Mouse (Mus musculus) intestine, postnatal 0 days (tissue): ENCODE results near the gene Gcsh. TPM values are rescaled to one million over a fixed set of nuclear protein-coding genes. Genes with fewer than 3 reads are reported as not detected.

Source experiments
- ATAC-seq: fragments of 200-750 bp; cut with Nextera tagmentation; 2 replicates; pipeline ENCODE4 v1.8.0; 2017; ENCODE audit warnings: mild to moderate bottlenecking, moderate TSS enrichment, moderate library complexity
- H3K27ac ChIP-seq: fragments of 300-500 bp; sonication (generic); 2 replicates; pipeline ENCODE4 v1.5.1; 2014; ENCODE audit warnings: mild to moderate bottlenecking, low read depth, low read length, moderate library complexity
- H3K27me3 ChIP-seq: fragments of 300-500 bp; sonication (generic); replicated peaks from 2 replicates; pipeline ENCODE4 v1.6.1; 2014; ENCODE audit warnings: low read length, mixed read lengths; ENCODE audit not compliant: control insufficient read depth, insufficient read depth
- H3K36me3 ChIP-seq: fragments of 300-500 bp; sonication (generic); 2 replicates; pipeline ENCODE4 v1.6.1; 2014; ENCODE audit warnings: mild to moderate bottlenecking, moderate library complexity; ENCODE audit not compliant: control insufficient read depth, insufficient read depth
- H3K4me1 ChIP-seq: fragments of 300-500 bp; sonication (generic); replicated peaks from 2 replicates; pipeline ENCODE4 v1.6.1; 2014; ENCODE audit warnings: antibody characterized with exemption, low read length, mixed read lengths; ENCODE audit not compliant: control insufficient read depth, insufficient read depth
- H3K4me2 ChIP-seq: fragments of 300-500 bp; sonication (generic); replicated peaks from 2 replicates; pipeline ENCODE4 v1.6.1; 2014; ENCODE audit warnings: low read depth, mild to moderate bottlenecking, moderate library complexity
- H3K4me3 ChIP-seq: fragments of 300-500 bp; sonication (generic); 2 replicates; pipeline ENCODE4 v1.5.1; 2014; ENCODE audit warnings: low read depth, low read length
- H3K9ac ChIP-seq: fragments of 300-500 bp; sonication (generic); 2 replicates; pipeline ENCODE4 v1.6.1; 2014; ENCODE audit warnings: mild to moderate bottlenecking, low read depth, low read length
- H3K9me3 ChIP-seq: fragments of 300-500 bp; sonication (generic); 2 replicates; pipeline ENCODE4 v1.6.1; 2016; ENCODE audit warnings: mixed run types; ENCODE audit not compliant: control insufficient read depth
- CTCF ChIP-seq: sonication (generic); IDR thresholded peaks from 2 replicates; pipeline ENCODE4 v1.5.1; 2016; ENCODE audit warnings: low read depth, mild to moderate bottlenecking, control low read depth, antibody characterized with exemption, moderate library complexity
- whole genome bisulfite sequencing: fragments of 180-500 bp; shearing (Covaris S2); extraction: QIAGEN DNeasy Blood & Tissue Kit; methylation state at CpG from one replicate; pipeline ENCODE4 v1.1.7; 2014; 5-methylcytosine and 5-hydroxymethylcytosine counted together
- polyA plus RNA-seq: library from polyadenylated mRNA; unstranded; fragments of >200 nt; fragmentation: Nextera tagmentation; extraction: Ambion mirVana; gene quantifications from 2 replicates; pipeline ENCODE4 v1.2.1, GENCODE M21; 2015

Gcsh gene
- 91.8 and 93.7 TPM in 2 replicates for polyA plus RNA-seq

- 0 out of 2 replicates have a peak, but pooled peaks have one; percentile 8 for TF ChIP-seq CTCF
- Histone ChIP-seq H3K4me3 (peak within 1 kb of the TSS; percentile 63), H3K27me3 (no peaks in the 10 kb centered on the region; the same call in 1 of the 2 replicates), H3K4me1 (no peaks in the 10 kb centered on the region), H3K9me3 (no peaks in the 10 kb centered on the region), H3K36me3 (peaks cover 5% of the 10 kb centered on the region), H3K9ac (peak within 1 kb of the TSS; percentile 54), H3K4me2 (peak within 1 kb of the TSS; percentile 80), H3K27ac (peak within 1 kb of the TSS; percentile 87)
- under 1% methylated on average over 55 of the region's 56 CpGs for WGBS
- peak; percentile 99 for ATAC-seq
Measured at GRCm38 (mm10) chr8:116993095-116993867, at the start of gene Gcsh. TSS of gene Gcsh (minus strand) at chr8:116993537.

- WGBS, result 67% methylated on average over 7 of the region's 7 CpGs
- H3K36me3 ChIP-seq, result no peaks in the 10 kb centered on the region
- H3K27me3 ChIP-seq, result no peaks in the 10 kb centered on the region
- no peak overlapping the region for H3K27ac ChIP-seq
- H3K9me3 ChIP-seq, result no peaks in the 10 kb centered on the region
- no peak for TF ChIP-seq CTCF
- H3K4me3 ChIP-seq, result no peak overlapping the region
- H3K4me2 ChIP-seq, result no peak overlapping the region
- ATAC-seq, result no peak
- H3K9ac ChIP-seq, result no peak overlapping the region
- no peaks in the 10 kb centered on the region for H3K4me1 ChIP-seq
Measured at GRCm38 (mm10) chr8:117039843-117040242, 46.5 kb upstream of the Gcsh start.

DNA sequence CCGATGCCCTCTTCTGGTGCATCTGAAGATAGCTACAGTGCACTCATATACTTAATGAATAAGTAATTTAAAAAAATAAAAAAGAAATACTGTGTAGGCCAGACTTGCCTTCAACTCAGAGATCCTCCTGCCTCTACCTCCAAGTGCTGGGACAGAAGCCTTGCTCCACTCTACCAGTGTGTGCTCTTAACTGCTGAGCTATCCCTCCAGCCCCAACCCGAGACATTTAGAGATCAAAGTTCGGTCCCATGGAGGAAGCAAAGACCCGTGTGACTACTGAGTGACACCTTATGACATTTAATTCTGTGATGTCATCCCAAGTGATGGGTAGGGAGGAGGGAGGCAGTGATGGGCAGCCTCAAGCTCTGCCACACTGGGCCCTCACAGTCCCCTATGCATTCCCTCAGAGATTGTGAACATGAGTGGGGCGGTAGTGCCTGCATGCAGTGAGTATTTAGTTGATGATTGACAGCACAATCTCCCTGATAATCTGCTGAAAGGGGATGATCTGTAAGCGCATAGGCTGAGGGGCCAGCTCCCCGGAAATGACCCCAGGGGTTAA is 44.1 kb upstream of the Gcsh start:
- no peaks in the 10 kb centered on the region for H3K27me3 ChIP-seq
- WGBS, result 59% methylated on average over 7 of the region's 7 CpGs
- no peaks in the 10 kb centered on the region for H3K36me3 ChIP-seq
- no peak overlapping the region for H3K9ac ChIP-seq
- no peak for TF ChIP-seq CTCF
- H3K27ac ChIP-seq, result no peak overlapping the region
- H3K4me3 ChIP-seq, result no peak overlapping the region
- 0 out of 2 replicates have a peak, but pooled peaks have one; percentile 31 for ATAC-seq
- no peaks in the 10 kb centered on the region for H3K9me3 ChIP-seq
- H3K4me1 ChIP-seq, result no peaks in the 10 kb centered on the region
- no peak overlapping the region for H3K4me2 ChIP-seq

DNA sequence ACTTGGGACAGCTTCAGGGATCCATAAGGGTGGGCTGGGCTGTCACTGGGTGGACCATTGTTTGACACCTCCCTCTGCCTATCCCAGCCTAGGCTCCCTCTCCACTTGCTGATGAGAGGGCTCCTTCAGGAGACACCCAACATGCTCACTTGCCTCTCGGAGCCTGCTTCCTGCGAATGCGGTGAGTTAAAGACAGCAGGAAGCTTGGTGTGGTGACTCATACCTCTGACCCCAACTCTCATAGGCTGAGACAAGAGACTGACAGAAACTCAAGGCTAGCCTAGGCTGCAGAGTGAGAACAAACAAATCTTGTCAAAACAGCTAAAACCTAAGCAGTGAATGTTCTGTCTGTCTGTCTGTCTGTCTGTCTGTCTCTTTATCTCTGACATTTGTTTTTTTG is 40.1 kb upstream of the Gcsh start:
- H3K9ac ChIP-seq, result no peak overlapping the region
- no peaks in the 10 kb centered on the region for H3K27me3 ChIP-seq
- no peaks in the 10 kb centered on the region for H3K36me3 ChIP-seq
- no peaks in the 10 kb centered on the region for H3K4me1 ChIP-seq
- TF ChIP-seq CTCF, result no peak
- no peaks in the 10 kb centered on the region for H3K9me3 ChIP-seq
- no peak overlapping the region for H3K4me3 ChIP-seq
- no peak overlapping the region for H3K4me2 ChIP-seq
- 73% methylated on average over 3 of the region's 3 CpGs for WGBS
- no peak for ATAC-seq
- H3K27ac ChIP-seq, result no peak overlapping the region

DNA sequence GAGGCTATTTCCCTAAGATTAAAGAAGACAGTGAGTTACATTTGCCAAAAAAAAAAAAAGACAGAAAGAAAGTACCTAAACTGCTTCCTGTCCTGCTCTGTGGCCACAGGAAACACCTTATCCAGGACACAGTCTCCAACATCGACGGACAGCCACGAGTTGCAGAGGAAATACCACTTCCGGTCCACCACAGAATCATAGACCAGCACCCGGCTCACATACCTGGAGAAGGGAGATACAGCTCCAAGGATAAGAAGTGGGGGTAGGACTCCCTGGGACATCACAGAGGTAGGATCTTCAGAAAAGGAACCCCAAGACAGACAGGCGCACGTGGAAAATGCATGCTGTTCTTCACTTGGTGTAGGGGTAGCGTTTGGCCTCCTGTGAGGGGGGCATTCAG is 39.3 kb upstream of the Gcsh start:
- no peak overlapping the region for H3K27ac ChIP-seq
- H3K4me3 ChIP-seq, result no peak overlapping the region
- H3K27me3 ChIP-seq, result no peaks in the 10 kb centered on the region
- no peak for TF ChIP-seq CTCF
- WGBS, result 76% methylated on average over 8 of the region's 8 CpGs
- H3K36me3 ChIP-seq, result no peaks in the 10 kb centered on the region
- H3K9ac ChIP-seq, result no peak overlapping the region
- H3K9me3 ChIP-seq, result no peaks in the 10 kb centered on the region
- H3K4me1 ChIP-seq, result no peaks in the 10 kb centered on the region
- no peak for ATAC-seq
- no peak overlapping the region for H3K4me2 ChIP-seq

DNA sequence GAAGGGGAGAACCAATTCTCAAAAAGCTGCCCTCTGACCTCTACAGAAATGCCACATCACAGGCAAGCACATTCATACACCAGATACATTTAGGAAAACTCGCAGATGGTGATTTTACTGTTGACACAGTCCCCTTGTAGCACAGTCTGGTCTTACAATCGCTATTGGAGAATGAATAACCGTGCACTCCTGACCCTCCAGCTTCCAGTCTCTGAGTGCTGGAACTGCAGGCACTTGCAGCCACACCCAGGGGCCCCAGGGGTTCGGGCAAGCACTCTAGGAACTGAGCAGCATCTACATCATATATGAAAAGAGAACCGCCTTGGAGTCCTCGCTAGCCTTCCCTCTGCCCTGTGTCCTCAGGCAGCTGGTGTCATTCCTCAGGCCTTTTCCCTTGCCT is 38.1 kb upstream of the Gcsh start:
- Histone ChIP-seq H3K4me3 (no peak overlapping the region), H3K27me3 (no peaks in the 10 kb centered on the region), H3K36me3 (no peaks in the 10 kb centered on the region), H3K27ac (no peak overlapping the region), H3K4me2 (no peak overlapping the region), H3K9me3 (no peaks in the 10 kb centered on the region), H3K4me1 (no peaks in the 10 kb centered on the region), H3K9ac (no peak overlapping the region)
- TF ChIP-seq CTCF, result no peak
- ATAC-seq, result 0 out of 2 replicates have a peak, but pooled peaks have one; percentile 49
- 21% methylated on average over 6 of the region's 6 CpGs for WGBS
